Mouse (Mus musculus) thymus, postnatal 10 days (tissue): Measurements from ENCODE around the gene Ahnak.

Experiments
- DNase-seq, 2 experiments: peaks; one replicate each; pipeline ENCODE4 v3.0.0; 2021; ENCODE audit warnings: low spot score in 2 of 2

Ahnak gene

DNA sequence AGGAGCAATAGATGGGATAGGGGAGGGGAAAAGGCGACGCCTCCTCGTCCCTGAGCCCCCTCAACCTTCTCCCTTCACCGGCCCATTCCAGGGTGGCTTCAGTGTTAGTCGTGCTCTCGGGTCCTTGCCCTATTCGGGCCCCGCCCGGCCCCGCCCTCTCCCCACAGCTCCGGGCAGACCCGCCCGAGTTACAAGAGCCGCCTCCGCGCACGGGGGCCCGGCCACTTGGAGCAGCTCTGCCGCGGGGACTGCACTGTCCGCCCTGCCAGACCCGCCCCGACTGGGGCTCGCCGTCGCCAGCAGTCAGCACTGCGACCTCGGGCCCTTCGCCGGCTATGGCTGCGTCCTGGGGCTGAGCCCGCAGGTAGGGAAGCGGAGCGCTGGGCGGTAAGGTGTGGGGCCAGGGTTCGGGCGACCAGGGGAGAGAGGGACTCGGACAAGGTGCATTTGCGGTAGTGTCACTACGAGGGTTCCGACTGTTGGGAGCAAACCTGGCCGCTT, at the start of gene Ahnak:
TSS of gene Ahnak (plus strand) at position 219 of the 501 bp plus-strand sequence.
- DNase-seq, result no peak

DNA sequence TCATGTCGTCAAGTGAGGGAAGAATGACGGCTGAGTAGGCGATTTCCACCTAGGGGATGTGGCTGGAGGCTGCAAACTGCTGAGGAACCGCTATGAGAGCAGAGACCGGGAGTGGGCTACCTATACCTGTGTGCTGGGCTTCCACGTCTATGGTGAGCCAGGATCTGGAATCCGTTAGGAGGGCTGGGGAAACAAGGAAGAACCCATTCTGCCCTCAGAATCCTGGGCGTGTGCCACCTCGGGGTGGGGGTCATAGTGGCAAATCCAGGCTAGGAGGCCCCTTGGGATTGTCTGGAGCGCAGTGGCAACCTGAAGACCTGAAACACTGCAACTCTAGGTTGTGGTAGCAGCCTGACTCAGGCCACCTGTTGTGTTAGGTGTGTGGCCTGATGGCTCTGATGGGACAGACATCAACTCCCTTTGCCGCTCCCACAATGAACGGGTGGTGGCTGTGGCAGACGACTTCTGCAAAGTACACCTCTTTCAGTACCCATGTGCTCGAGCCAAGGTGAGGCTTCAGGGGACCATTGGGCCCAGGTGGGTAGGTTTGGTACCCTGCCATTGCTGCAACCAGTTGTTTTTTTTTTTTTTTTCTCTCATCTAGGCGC, 48.5 kb upstream of the Ahnak start:
- no peak for DNase-seq

DNA sequence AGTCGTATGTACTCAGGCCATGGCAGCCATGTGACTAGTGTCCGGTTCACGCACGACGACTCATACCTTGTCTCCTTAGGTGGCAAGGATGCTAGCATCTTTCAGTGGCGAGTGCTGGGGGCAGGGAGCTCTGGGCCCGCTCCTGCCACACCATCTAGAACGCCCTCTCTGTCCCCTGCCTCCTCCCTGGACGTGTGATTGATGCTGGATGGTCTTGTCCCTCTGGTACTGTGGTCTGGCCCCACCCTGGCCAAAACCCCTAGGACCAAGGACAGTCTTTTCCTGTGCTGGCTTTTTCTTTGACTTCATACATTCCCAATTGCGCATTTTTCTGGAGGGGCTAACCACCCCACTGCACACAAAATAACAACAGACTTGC, 48.0 kb upstream of the Ahnak start:
- DNase-seq, result peak in 1 of 2 experiments; percentile 36

DNA sequence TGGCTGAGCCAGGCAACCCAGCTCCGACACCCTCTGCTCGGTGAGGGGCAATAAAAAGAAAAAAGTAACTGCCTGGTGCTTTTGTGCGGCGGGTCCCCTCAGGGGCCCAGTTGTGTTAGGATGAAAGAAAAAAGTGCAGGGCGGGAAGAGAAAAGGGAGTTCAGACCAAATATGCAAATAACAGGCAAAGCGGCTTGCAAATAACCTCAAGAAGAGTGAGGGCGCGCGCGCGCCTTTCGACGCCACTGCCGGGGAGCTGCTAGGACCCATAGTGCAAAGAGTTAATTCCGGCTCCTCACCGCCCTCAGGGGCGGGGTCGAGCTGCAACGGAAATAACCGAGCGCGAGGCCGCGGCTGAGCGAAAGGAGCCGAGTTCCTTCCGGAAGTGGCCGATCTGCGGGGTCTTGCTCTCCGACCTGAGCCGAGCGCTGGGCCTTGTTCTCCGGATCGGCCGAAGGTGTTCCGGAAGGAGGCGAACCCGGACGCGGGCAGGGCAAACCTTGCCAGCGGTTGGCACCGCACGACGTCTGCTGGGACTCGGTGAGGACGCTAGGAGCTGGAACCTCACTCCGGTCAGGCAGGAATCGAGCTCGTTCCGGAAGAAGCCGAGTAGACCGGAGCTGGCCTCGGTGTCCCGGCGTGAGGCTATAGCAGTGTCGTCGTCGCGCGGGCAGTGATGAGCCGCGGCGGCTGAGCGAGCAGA, 47.4 kb upstream of the Ahnak start, which contains the start of gene Mta2:
TSS of gene Mta2 (plus strand) at position 361 of the 703 bp plus-strand sequence.
- DNase-seq, result peak; percentile 96 to 98

DNA sequence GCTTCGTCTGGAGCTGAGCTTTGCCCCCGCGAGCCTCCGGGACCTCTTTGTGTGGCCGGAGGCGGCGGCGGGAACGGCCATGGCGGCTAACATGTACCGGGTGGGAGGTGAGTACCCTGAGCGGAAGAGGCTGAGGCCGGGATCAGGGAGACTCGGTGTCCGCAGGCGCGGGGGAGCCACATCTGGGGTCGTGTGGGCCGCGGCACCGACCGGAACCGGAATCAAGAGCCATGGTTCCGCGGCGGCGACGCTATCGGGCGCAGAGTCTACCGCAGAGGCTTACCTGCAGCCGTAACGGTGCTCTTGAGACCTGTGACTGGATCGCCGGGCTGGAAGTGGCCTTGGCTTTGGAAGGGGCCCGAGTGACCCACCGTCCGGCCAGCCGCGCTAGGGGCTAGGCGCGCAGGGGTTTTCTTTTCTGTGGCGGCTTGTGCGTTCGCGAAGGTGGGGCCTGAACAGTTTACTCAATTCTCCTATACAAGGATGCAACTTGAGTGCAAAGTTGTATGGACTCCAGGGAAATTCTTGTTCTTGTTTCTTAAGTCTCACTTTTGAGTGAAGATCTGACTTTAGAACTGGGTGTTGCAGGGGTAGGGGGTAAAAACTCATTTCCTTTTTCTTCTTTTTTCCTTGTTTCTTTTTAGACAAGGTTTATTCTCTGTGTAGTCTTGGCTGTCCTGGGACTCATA, 46.7 kb upstream of the Ahnak start:
- peak in 1 of 2 experiments; percentile 33 for DNase-seq

DNA sequence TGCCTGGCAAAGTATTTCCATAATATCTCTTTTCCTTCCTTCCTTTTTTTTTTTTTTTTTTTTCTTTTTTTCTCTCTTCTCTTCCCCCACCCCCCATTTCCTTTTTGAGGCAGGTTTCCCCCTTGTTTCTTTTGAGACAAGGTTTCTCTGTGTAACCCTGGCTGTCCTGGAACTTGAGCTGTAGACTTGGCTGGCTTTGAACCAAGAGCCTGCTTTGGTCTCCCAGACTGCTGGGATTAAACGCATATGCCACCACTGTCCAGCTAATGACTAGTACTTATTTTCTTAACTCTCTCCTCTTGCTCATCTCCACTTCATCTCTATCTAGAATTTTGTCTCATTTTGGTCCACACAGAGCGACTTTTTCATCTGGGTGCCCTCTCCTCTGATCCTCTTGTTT, 46.0 kb upstream of the Ahnak start:
- DNase-seq, result no peak

DNA sequence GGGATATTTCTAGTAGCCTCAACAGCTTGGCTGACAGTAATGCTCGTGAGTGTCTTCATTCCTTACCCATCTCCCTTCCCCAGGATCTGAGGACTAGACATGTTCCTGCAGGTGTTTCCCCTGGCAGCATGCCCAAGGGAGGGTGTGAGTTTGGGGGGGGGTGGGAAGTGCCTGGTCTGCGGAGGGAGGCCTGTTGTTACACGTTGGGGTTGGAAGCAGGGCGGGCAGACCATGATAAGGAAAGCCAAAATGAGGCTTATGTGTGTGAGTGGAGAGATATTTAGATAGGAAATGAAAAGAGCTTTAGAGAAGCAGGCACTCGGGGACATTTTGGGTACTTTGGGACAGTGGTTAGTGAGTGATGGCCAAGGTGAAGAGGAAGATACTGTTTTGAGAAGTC, 45.0 kb upstream of the Ahnak start:
- DNase-seq, result no peak

DNA sequence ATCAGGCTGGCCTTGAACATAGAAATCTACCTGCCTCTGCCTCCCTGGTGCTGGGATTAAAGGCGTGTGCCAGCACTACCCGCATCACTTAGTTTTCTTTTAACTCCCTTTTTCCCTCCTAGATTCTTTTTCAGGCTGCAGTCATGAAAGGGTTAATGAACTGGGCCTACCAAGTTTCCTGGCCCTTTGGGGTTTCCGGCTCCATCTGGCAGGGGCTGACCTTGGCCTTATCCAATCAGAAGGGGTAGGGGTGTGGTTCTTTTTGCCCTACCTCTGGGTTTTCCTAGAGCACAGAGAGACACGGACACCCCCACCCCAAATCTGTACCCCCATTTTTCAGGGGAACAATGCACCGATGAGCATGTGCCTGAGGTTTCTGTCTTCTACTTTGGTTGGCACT, 44.3 kb upstream of the Ahnak start:
- DNase-seq, result peak in 1 of 2 experiments; percentile 58

DNA sequence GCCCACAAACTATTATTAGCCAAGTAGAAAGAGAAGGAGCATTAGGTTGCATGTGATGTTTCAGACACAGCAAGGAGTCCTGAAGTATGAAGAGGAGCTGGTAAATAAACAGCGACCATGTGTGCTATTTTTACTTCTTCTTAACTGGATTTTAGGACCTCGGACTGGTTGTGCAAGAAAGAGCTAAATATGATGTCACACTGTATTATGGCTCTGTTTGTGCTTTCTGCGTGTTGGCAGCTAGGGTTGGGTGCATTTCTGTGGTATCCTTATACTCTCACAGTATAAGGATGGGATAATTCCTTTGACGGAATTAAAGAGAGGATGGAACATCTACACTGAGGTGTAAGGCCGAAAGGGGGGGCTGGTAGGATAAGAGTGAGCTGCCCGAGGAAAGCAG, 43.8 kb upstream of the Ahnak start:
- no peak for DNase-seq

DNA sequence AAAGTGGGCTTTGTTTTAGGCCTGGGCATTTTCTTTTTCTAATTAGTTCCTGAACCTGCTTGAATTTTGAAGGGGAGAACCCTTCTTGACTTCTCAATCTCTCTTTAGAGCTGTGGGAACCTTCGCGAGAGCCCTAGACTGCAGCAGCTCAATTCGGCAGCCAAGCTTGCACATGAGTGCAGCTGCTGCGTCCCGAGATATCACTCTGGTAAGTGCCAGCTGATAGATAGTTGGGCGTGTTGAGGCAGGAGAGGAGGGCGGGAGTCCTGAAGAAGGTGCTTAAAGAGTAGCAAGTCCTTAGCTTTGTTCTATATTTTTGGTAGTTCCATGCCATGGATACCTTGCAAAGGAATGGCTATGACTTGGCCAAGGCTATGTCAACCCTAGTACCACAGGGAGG, 42.2 kb upstream of the Ahnak start:
- no peak for DNase-seq

DNA sequence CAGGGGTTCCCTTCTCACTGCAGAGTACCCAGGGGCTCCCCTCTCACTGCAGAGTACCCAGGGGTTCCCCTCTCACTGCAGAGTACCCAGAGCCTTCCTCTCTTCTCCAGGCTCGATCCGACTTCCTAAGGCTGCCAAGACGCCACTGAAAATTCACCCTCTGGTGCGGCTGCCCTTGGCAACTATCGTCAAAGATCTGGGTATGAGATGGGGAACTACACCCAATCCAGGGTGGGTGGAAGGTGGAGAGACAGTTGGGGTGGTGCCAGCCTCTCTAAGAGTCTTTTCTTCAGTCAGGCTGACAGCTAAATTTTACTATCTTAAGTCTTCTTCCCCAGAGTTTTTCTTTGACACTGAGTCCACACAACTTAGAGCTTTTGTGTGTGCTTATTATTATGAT, 38.9 kb upstream of the Ahnak start:
- no peak for DNase-seq

DNA sequence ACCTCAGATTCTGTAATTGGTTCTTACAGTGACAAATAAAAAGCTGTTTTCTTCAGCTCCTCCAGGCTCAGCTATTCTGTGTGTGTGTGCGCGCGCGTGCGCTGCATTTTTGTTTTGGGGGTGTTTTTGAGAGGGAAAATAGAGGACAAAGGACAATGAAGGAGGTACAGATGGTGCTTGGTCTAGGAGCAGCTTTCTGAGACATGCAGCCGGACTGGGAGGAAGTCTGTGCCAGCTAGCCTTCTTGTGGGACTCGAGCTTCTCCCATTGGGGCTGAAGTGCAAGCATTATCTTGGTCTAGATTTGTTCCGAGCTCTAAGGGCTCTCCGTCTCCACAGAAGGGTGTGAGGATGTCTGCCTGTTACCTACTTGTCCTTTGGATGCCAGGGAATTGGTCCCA, 36.8 kb upstream of the Ahnak start:
- no peak for DNase-seq

DNA sequence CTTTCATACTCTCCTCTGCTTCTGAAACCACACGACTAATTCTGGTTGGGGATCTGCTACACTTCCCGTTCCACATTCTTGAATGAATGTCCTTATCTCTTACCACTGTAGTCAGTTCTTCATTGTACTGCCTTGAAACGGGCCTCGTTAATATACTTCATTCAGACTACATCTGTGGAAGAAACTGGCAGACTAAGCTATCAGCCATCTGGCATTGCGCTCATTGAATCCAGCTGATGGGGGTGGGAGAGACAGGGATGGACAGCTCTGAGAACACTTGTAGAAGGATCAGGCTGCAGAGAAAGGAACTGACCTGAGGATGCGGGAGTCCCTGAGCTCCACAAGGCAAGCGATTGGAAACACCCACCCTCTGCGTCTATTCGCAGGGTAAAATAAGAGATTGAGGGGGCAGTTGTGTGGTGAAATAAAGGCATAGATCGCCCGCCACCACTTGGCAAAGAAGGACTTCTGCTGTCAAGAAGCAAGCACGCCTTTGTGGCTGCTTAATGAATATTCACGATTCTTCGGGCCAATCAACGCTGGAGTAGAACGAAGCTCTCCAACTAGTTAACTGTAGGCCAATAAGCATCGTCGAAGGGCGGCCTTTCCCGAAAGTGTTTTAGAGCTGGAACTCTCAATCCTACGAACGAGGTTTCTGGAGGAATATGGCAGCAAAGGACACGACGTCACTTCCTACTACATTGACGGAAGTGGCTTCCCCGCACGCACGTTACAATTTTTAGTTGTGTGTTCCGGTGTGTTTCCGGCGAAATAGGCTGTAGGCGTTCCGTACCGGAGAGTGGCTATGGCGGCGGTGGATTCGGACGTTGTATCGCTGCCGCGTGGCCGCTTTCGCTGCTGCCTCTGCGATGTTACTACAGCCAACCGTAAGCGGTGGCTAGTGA, 35.7 kb upstream of the Ahnak start, which contains the start of gene Tut1:
TSS of gene Tut1 (plus strand) at position 713 of the 905 bp plus-strand sequence.
- peak; percentile 85 for DNase-seq

DNA sequence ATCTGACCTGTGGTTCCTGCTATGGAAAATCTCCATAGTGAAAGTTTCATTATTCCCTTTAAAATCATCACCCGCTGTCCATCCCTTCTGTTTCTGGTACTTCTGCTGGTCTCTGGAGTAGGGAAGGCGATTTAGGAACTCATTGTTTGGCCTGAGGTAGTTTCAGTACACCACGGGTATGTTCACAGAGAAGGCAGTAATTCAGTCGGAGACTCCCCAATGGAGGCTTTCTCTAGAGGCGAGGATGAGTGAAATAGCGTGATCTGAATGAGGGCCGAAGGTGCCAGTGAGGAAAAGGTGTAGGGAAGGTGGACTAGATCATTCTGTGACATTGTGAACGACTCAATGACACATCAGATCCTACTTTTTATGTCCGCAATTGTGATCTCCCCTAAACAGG, 34.9 kb upstream of the Ahnak start:
- DNase-seq, result no peak

DNA sequence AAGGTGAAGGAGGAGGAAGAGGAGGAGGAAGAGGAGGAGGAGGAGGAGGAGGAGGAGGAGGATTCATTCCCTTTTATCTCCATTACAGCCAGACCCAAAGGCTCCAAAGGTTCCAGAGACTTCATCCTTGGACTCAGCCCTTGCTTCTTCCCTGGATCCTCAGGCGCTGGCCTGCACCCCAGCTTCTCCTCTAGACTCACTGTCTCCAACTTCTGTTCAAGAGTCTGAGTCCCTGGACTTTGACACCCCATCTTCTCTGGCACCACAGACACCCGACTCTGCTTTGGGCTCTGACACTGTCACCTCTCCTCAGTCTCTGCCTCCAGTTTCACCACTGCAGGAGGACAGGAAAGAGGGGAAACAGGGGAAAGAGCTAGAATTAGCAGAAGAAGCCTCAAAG, 26.8 kb upstream of the Ahnak start:
- DNase-seq, result no peak

DNA sequence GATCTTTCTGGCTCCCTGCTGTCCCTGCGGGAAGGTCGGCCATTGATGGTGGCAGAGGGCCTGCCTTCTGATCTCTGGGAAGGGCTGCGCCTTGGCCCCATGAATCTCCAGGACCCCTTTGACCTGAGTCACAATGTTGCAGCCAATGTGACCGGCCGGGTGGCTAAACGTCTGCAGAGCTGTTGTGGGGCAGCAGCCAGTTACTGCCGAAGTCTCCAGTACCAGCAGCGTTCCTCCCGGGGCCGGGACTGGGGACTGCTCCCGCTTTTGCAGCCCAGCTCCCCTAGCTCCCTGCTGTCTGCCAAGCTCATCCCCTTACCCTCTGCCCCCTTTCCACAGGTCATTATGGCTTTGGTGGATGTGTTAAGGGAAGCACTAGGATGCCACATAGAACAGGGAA, 24.0 kb upstream of the Ahnak start:
- no peak for DNase-seq

DNA sequence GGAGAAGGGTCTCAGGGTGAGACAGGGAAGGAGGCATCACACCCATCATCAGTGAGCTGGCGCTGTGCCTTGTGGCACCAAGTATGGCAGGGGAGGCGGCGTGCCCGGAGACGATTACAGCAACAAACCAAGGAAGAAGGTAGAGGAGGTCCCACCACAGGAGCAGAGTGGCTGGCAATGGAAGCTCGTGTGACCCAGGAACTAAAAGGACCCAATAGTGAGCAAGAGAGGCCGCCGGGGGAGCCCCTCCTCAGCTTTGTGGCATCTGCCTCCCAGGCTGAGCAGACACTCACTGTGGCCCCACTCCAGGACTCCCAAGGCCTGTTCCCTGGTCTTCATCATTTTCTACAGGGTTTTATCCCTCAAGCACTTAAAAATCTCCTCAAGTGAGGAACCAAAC, 23.3 kb upstream of the Ahnak start:
- DNase-seq, result peak in 1 of 2 experiments; percentile 12

DNA sequence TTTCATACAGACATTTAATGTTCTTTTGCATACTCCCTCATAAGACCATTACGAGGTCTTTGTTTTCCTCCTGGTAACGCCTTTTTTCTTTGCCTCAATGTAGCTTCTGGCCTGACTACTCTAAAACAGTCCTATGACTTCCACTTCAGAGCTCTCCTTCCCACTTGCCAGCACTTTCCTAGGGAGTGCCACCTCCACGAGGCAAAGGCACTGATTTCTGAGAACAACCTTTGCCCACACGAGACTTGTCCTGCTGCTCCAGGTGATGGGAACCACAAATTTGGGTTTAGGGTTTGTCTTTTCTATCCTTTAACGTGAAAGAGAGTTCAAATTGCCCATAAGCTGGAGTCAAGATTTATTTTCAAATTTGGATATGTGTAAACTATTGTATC, 22.9 kb upstream of the Ahnak start:
- DNase-seq, result no peak

DNA sequence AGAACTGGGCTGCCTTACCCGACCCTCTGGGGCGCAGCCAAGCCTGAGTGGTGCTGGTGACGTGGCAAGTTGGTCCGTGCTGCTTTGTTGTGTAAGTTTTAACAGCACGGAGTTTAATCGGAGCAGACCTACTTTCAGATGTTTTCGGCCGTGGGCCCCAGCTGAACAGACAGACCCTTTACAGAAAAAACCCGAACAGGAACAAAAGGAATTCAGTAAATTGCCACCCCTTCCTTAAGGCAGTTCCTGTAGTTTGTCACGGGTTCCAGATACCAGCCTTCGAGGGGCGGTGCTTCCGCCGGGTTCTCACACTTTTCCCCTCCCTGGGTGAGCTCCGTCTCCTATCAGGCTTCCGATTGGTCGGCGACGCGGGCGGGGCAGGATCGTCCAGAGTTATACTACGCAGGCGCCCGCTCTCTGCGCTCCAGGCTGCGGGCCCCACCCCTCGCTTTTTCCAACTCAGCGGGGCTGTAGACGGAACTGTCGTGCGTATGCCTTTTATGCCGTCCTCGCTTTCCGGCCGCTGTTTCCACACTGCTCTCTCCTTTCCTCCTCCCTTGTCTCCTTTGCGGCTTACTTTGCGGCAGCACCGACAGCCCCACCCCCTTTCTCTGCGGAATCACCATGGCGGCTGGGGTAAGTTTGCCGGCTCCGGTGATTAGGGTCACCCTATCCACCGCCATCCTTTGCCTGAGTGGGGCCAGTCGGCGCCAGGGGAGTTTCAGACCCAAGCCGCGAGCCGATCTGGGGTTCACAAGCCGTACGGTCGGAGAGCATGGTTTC, 22.3 kb upstream of the Ahnak start, which contains the start of gene Eef1g:
TSS of gene Eef1g (plus strand) at position 452 of the 783 bp plus-strand sequence.
- DNase-seq, result peak; percentile 97 to 99

DNA sequence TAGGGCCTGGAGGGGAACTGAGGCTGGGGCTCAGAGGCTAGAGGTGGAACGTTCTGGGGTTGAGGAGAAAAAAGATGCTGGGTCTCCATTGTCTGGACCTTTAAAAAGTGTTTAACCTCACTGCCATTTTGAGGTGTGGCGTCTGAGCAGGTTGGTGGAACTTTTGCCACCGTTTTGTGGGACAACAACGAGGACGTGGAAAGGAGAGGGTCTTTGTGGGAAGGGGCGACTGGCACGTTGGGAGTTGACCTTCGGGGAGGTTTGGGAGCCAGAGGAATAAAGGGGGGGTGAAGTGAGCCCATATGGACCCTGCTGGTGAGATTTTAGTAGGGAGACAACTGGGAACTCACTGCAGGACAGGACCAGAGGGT, 21.7 kb upstream of the Ahnak start:
- DNase-seq, result peak in 1 of 2 experiments; percentile 10

DNA sequence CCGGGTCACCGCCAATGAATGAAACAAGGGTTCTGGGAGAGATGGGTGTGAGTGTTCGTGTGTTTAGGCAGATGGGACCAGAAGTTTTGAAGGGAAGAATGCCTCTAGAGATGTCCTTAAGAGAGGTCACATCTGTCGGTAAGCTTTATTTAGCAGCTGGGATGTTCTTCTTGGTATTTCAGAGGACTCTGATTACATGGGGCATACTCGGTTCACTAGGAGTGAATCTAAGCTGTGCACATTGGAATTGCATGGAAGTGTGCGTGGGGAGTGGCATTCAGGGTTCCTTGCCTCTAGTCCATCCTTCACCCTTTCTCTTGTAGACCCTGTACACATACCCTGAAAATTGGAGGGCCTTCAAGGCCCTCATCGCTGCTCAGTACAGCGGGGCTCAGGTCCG, 21.2 kb upstream of the Ahnak start:
- DNase-seq, result no peak
